Mouse (Mus musculus) left cerebral cortex, postnatal 10 days (tissue): ENCODE results near the gene Dao. TPM values are rescaled to one million over a fixed set of nuclear protein-coding genes. Genes with fewer than 3 reads are reported as not detected.

Experiments
- DNase-seq, 2 experiments: peaks; one replicate each; pipeline ENCODE4 v3.0.0; 2021 to 2022; ENCODE audit warnings: low spot score in 2 of 2, mixed read lengths in 1 of 2; ENCODE audit errors: extremely low spot score in 1 of 2
- intact Hi-C: fragments of 180-260 bp; cut with DNase I; formaldehyde crosslinking; loops from one replicate; pipeline ENCODE4 v1.15.1; 2025
- total RNA-seq, 2 experiments: library from RNA; stranded (reverse); gene quantifications; 2 replicates each; pipeline ENCODE4 v1.2.3; 2021

Gene Dao
- not detected for total RNA-seq

GRCm38 (mm10) chr5:114003542-114003941 is at the start of gene Dao:
Gene Dao (plus strand): TSS chr5:114003703.
- DNase-seq: no peak
- intact Hi-C loops: no loop called here

- DNase-seq: peak; percentile 81 to 87
- intact Hi-C loops: loop anchor here (2.0 to 5.0 kb wide), 2 partner anchors 100 to 182 kb away; partner anchors contain the start of genes Iscu and Sart3
Observed at GRCm38 (mm10) chr5:113954421-113954820, 49.1 kb upstream of the Dao start.

DNA sequence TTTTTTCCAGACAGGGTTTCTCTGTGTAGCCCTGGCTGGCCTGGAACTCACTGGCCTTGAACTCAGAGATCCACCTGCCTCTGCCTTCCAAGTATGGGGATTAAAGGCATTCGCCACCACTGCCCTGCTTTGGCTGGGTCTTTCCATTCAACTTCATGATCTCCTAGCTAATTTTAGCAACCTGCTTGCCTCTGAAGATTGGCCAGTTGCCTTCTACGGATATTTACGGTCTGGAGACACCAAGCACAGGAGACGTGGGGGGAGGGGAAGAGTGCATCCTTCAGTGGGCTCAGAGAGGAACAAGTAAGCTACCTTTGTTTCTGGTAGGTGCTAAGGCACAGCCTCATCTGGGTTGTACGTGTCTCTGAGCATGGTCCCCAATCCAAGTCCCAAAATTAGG is 48.2 kb upstream of the Dao start:
- no peak for DNase-seq
- intact Hi-C loops: loop anchor here (2.0 to 5.0 kb wide), 3 partner anchors 37 to 100 kb away; partner anchors contain the start of gene Ssh1

DNA sequence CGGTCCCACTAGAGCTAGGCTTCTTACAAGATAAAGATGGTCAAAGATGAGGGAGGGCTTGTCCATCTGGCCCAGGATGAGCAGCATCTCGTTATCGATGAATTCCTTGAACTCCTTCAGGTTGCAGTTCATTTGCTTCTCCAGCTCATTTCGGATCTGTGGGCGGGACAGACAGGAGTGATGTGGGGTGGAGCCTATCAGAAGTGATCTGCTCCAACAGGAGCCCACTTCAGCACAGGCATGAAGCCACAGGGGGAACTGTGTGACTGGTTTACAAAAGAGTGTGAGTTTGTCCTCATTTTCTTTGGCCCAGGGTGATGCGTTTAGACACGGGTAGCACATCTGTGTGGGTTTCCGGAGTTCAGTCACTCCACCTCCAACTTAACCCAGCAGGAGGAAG is 47.8 kb upstream of the Dao start:
- intact Hi-C loops: loop anchor here (2.0 to 5.0 kb wide), 3 partner anchors 37 to 101 kb away; partner anchors contain the start of gene Ssh1

GRCm38 (mm10) chr5:113956510-113956909 is 47.0 kb upstream of the Dao start:
- intact Hi-C loops: loop anchor here (5.0 kb wide), 2 partner anchors 36 to 86 kb away; partner anchors contain the start of gene Ssh1
- peak; percentile 52 to 88 for DNase-seq

More for the DNA sequence above, 47.8 kb upstream of the Dao start:
- no peak for DNase-seq

- no peak for DNase-seq
- intact Hi-C loops: loop anchor here (5.0 kb wide), 2 partner anchors 33 to 83 kb away; partner anchors contain the start of gene Ssh1
Observed at GRCm38 (mm10) chr5:113959039-113959438, 44.5 kb upstream of the Dao start.

DNA sequence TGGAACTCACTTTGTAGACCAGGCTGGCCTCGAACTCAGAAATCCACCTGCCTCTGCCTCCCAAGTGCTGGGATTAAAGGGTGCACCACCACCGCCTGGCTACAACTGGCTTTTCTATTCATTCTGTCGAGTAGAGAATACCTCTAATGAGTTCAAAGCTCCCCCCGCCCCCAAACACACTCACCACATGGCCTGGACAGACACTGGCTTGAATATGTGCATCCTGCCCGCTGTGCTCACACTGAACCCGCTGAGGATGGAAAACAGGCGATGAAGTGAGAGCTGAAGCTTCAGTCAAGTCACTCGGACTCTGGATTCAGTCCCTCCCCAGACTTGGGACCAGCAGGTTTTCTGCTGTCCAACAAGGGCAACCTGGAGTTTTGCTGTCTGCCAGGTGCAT is 43.1 kb upstream of the Dao start:
- intact Hi-C loops: no loop called here

GRCm38 (mm10) chr5:113961776-113962175 is 41.7 kb upstream of the Dao start:
- no peak for DNase-seq
- intact Hi-C loops: no loop called here

More for the DNA sequence above, 43.1 kb upstream of the Dao start:
- no peak for DNase-seq

DNA sequence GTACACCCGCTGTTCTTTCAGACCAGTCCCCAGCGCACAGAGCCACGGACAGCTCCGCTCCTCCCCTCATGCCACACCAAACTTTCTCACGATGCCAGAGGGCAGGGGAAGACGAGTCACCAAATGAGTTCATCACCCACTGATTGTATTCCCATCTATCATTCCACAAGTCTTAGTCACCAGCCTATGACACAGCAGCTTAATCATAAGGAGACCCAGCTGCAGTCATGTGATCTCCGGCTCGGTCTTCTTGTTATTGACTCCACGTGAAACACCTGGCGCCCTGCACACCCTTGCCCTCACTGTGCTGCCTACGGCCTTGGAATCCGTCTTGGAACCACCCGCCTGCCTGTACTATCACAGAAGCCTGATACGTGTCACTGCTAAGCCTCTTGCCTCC is 38.5 kb upstream of the Dao start:
- no peak for DNase-seq
- intact Hi-C loops: no loop called here

GRCm38 (mm10) chr5:113965659-113966185 is 37.8 kb upstream of the Dao start:
- intact Hi-C loops: no loop called here
- no peak for DNase-seq

- intact Hi-C loops: no loop called here
Observed at GRCm38 (mm10) chr5:113966452-113967150, 36.9 kb upstream of the Dao start.

GRCm38 (mm10) chr5:113968371-113968770 is 35.1 kb upstream of the Dao start:
- no peak for DNase-seq
- intact Hi-C loops: no loop called here

More at GRCm38 (mm10) chr5:113966452-113967150, 36.9 kb upstream of the Dao start:
- no peak for DNase-seq

- intact Hi-C loops: no loop called here
Observed at GRCm38 (mm10) chr5:113971434-113971960, 32.0 kb upstream of the Dao start.

DNA sequence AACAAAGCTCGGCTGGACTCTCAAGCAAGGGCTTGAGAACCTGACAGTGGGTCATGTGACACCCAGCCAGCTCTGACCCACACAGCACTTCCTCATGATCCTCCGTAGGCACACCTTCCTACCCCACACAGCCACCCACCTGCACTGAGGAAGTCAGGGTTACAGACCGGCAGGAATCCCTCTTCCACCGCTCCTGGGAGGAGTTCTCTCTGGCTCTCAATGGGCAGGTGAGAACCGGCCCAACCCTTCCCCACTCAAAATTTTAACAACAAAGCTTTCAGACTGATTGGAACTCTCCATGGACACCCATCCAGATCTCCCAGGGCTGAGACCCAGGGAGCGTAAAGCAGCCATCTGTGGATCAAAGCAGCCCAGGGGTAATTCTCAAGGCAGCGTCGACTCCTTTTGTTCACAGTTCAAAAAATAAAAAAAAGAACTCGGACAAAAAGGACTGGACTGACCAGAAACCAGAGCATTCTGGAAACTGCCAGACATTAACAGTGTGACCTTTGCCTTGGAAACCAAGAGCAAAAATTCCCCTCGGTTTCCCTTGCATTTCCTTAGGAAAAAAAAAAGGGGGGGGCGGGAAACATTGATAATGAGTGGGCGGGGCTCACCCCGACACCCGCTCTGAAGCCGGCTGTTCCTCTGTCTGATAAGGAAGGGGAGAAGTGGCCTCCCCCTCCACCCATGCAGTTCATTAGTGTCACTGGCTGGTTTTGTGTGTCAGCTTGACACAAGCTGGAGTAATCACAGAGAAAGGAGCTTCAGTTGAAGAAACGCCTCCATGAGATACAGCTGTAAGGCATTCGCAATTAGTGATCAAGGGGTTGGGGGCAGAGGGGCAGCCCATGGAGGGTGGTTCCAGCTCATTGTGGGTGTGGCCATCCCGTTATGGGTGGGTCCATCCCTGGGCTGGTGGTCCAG is 30.7 kb upstream of the Dao start:
- intact Hi-C loops: no loop called here
- no peak for DNase-seq

More at GRCm38 (mm10) chr5:113971434-113971960, 32.0 kb upstream of the Dao start:
- no peak for DNase-seq

DNA sequence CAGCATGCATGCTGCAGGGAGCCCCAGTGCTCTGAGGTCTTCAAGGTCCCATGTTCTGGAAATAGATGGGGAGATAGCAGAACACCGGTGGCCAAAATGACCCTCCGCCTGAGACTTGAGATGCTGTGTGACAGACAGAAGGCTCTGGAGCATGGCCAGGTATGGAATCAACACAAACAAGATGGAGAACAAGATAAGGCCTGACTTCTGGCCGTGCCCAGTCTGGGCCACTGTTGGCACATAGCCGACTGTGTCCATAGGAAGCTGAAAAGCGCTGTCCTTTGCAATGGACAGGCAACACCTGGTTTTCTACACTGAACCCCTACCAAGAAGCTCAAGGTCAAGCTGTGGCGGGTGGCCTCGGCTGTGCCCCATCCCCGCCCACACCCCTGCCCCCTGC is 29.7 kb upstream of the Dao start:
- intact Hi-C loops: no loop called here
- DNase-seq: no peak

DNA sequence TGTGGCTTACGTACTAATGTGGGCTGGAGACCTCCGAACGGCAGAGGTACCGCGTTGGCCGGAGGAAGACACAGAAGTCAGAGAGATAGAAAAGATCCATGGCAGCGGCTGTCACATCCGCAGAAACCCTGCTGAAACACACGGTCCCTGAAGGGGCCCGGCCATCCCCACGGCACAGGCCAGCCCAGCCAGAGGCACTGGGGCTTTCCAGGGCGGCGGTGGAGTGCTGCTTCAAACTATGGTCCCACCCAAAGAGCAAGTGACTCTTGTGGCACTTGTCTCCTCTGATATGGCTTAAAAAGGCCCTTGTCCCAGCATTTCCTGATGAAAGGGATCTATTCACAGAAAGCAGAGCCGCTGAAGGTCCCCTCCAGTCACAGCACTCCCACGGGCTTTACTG is 28.9 kb upstream of the Dao start:
- intact Hi-C loops: no loop called here

GRCm38 (mm10) chr5:113975538-113976215 is 27.8 kb upstream of the Dao start:
- intact Hi-C loops: no loop called here
- DNase-seq: peak; percentile 20 to 71

More for the DNA sequence above, 28.9 kb upstream of the Dao start:
- DNase-seq: no peak

DNA sequence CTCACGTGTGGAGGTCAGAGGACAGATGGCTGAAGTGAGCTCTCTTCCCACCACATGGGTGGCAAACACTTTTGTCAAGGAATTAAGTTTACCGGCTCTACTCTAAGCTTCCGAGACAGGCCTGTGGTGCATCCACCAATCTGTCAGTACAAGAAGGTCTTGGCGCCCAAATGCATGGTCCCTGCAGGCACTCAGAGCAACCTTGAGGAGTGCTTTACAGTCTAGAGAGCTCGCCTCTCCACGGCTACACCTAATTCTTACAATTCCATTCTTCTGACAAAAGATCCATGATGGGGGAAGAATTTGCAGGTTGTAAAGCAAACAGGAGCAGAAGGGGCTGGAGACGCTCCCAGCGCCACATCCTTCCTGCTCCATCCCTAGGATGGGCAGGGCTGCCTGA is 26.9 kb upstream of the Dao start:
- intact Hi-C loops: no loop called here
- DNase-seq: no peak
